Mouse (Mus musculus): ENCODE measurements around the gene A3galt2.

Gene A3galt2

GRCm38 (mm10) chr4:128755900-128756299 lies 736 bp downstream of the A3galt2 start:
- DNase-seq (ENCODE audit: low spot score) = no peak

GRCm38 (mm10) chr4:128759214-128759613 lies 4.0 kb downstream of the A3galt2 start:
- DNase-seq (ENCODE audit: low spot score) = no peak

GRCm38 (mm10) chr4:128760029-128760428 lies 4.9 kb downstream of the A3galt2 start:
- DNase-seq (ENCODE audit: low spot score) = no peak

- DNase-seq (ENCODE audit: low spot score) = no peak
These were observed 11.8 kb downstream of the A3galt2 start for GRCm38 (mm10) chr4:128766929-128767328.

- no peak for DNase-seq (ENCODE audit: low spot score)
These were observed 13.0 kb downstream of the A3galt2 start for GRCm38 (mm10) chr4:128768120-128768519.

GRCm38 (mm10) chr4:128769569-128770355 lies 14.6 kb downstream of the A3galt2 start:
- DNase-seq (ENCODE audit: low spot score) = no peak

GRCm38 (mm10) chr4:128770698-128771097 lies 15.5 kb downstream of the A3galt2 start:
- no peak for DNase-seq (ENCODE audit: low spot score)

- DNase-seq (ENCODE audit: low spot score) = no peak
These were observed 18.7 kb downstream of the A3galt2 start for GRCm38 (mm10) chr4:128773820-128774219.

- DNase-seq (ENCODE audit: low spot score) = peak; percentile 40
These were observed 19.3 kb downstream of the A3galt2 start for GRCm38 (mm10) chr4:128774467-128774866.

GRCm38 (mm10) chr4:128776568-128777289 lies 21.6 kb downstream of the A3galt2 start:
- DNase-seq (ENCODE audit: low spot score) = peak; percentile 81

GRCm38 (mm10) chr4:128777593-128777992 lies 22.4 kb downstream of the A3galt2 start:
- DNase-seq (ENCODE audit: low spot score) = no peak

- DNase-seq (ENCODE audit: low spot score) = no peak
These were observed 26.9 kb downstream of the A3galt2 start for GRCm38 (mm10) chr4:128782037-128782436.

GRCm38 (mm10) chr4:128782645-128783044 lies 27.5 kb downstream of the A3galt2 start:
- no peak for DNase-seq (ENCODE audit: low spot score)

- DNase-seq (ENCODE audit: low spot score) = no peak
These were observed 29.9 kb downstream of the A3galt2 start for GRCm38 (mm10) chr4:128784950-128785631.

GRCm38 (mm10) chr4:128785921-128786654 lies 30.9 kb downstream of the A3galt2 start:
- no peak for DNase-seq (ENCODE audit: low spot score)

GRCm38 (mm10) chr4:128787023-128787939 lies 32.1 kb downstream of the A3galt2 start:
- no peak for DNase-seq (ENCODE audit: low spot score)

GRCm38 (mm10) chr4:128788108-128788507 lies 32.9 kb downstream of the A3galt2 start:
- no peak for DNase-seq (ENCODE audit: low spot score)

- DNase-seq (ENCODE audit: low spot score) = peak; percentile 48
These were observed 34.5 kb downstream of the A3galt2 start for GRCm38 (mm10) chr4:128789646-128790045.

- DNase-seq (ENCODE audit: low spot score) = peak; percentile 39
These were observed 38.5 kb downstream of the A3galt2 start for GRCm38 (mm10) chr4:128793710-128794109.

GRCm38 (mm10) chr4:128794198-128794597 lies 39.0 kb downstream of the A3galt2 start:
- DNase-seq (ENCODE audit: low spot score) = no peak

GRCm38 (mm10) chr4:128795596-128795995 lies 40.4 kb downstream of the A3galt2 start:
- DNase-seq (ENCODE audit: low spot score) = no peak

Measured in urinary bladder, postnatal 25 days (tissue).